Mouse (Mus musculus) intestine, embryonic 15.5 days (tissue): ENCODE data around the gene Spata7. TPM values are rescaled to one million over a fixed set of nuclear protein-coding genes. Genes with fewer than 3 reads are reported as not detected.
A peak's percentile ranks its signal among the peaks of the same experiment; 100 is the strongest.

ENCODE experiments used
- ATAC-seq: fragments of 200-750 bp; cut with Nextera tagmentation; 2 replicates; pipeline ENCODE4 v1.8.0; 2017; ENCODE audit warnings: moderate TSS enrichment, moderate library complexity
- H3K27ac ChIP-seq: fragments of 300-500 bp; sonication (generic); 2 replicates; pipeline ENCODE4 v1.5.1; 2015; ENCODE audit warnings: mild to moderate bottlenecking, inconsistent platforms
- H3K27me3 ChIP-seq: fragments of 300-500 bp; sonication (generic); replicated peaks from 2 replicates; pipeline ENCODE4 v1.6.1; 2015; ENCODE audit warnings: inconsistent platforms
- H3K36me3 ChIP-seq: fragments of 300-500 bp; sonication (generic); 2 replicates; pipeline ENCODE4 v1.6.1; 2015; ENCODE audit warnings: inconsistent platforms
- H3K4me1 ChIP-seq: fragments of 300-500 bp; sonication (generic); replicated peaks from 2 replicates; pipeline ENCODE4 v1.6.1; 2015; ENCODE audit warnings: inconsistent platforms
- H3K4me2 ChIP-seq: fragments of 300-500 bp; sonication (generic); replicated peaks from 2 replicates; pipeline ENCODE4 v1.6.1; 2015; ENCODE audit warnings: mild to moderate bottlenecking, inconsistent platforms
- H3K4me3 ChIP-seq: fragments of 300-500 bp; sonication (generic); replicated peaks from 2 replicates; pipeline ENCODE4 v1.5.1; 2015; ENCODE audit warnings: inconsistent platforms
- H3K9ac ChIP-seq: fragments of 300-500 bp; sonication (generic); 2 replicates; pipeline ENCODE4 v1.6.1; 2015; ENCODE audit warnings: inconsistent platforms
- H3K9me3 ChIP-seq: fragments of 300-500 bp; sonication (generic); 2 replicates; pipeline ENCODE4 v1.6.1; 2016; ENCODE audit warnings: inconsistent platforms
- WGBS: fragments of 180-500 bp; shearing (Covaris S2); methylation state at CpG from one replicate; pipeline ENCODE4 v1.1.7; 2015; 5-methylcytosine and 5-hydroxymethylcytosine counted together
- polyA plus RNA-seq: library from polyadenylated mRNA; unstranded; fragments of >200 nt; fragmentation: Nextera tagmentation; extraction: Ambion mirVana; gene quantifications from 2 replicates; pipeline ENCODE4 v1.2.1, GENCODE M21; 2015

Spata7 gene
- polyA plus RNA-seq, 1 experiment from 2014 or later, result 10.8 TPM

- WGBS, result 93% methylated on average over 6 of the region's 6 CpGs
- no peak for ATAC-seq
Measured at GRCm38 (mm10) chr12:98676861-98677260, 48.9 kb downstream of the Spata7 start.

GRCm38 (mm10) chr12:98677336-98677735 is 49.4 kb downstream of the Spata7 start:
- no peak overlapping the region for H3K9ac ChIP-seq
- no peaks in the 10 kb centered on the region for H3K27me3 ChIP-seq
- WGBS, result 47% methylated on average over 14 of the region's 14 CpGs
- no peaks in the 10 kb centered on the region for H3K9me3 ChIP-seq
- no peak overlapping the region for H3K27ac ChIP-seq
- H3K4me3 ChIP-seq, result no peak overlapping the region
- H3K4me2 ChIP-seq, result no peak overlapping the region
- no peaks in the 10 kb centered on the region for H3K4me1 ChIP-seq
- H3K36me3 ChIP-seq, result peaks cover 9% of the 10 kb centered on the region; the same call in 1 of the 2 replicates
- no peak for ATAC-seq

More at GRCm38 (mm10) chr12:98676861-98677260, 48.9 kb downstream of the Spata7 start:
- no peaks in the 10 kb centered on the region for H3K9me3 ChIP-seq
- H3K4me2 ChIP-seq, result no peak overlapping the region
- H3K4me1 ChIP-seq, result no peaks in the 10 kb centered on the region
- peaks cover 9% of the 10 kb centered on the region; the same call in 1 of the 2 replicates for H3K36me3 ChIP-seq
- H3K9ac ChIP-seq, result no peak overlapping the region
- H3K4me3 ChIP-seq, result no peak overlapping the region
- H3K27me3 ChIP-seq, result no peaks in the 10 kb centered on the region
- H3K27ac ChIP-seq, result no peak overlapping the region

- H3K9me3 ChIP-seq, result no peaks in the 10 kb centered on the region
- H3K27ac ChIP-seq, result no peak overlapping the region
- ATAC-seq, result no peak
- no peak overlapping the region for H3K4me3 ChIP-seq
- 0 out of 2 replicates have a peak, but pooled peaks cover 3% of the 10 kb centered on the region for H3K4me1 ChIP-seq
- WGBS, result 79% methylated on average over 15 of the region's 15 CpGs
- no peaks in the 10 kb centered on the region for H3K27me3 ChIP-seq
- peaks cover 9% of the 10 kb centered on the region; the same call in 1 of the 2 replicates for H3K36me3 ChIP-seq
- H3K9ac ChIP-seq, result no peak overlapping the region
- no peak overlapping the region for H3K4me2 ChIP-seq
Measured at GRCm38 (mm10) chr12:98679906-98680305, 51.9 kb downstream of the Spata7 start.

- Histone ChIP-seq H3K9ac (no peak overlapping the region), H3K27ac (no peak overlapping the region), H3K36me3 (peaks cover 9% of the 10 kb centered on the region; the same call in 1 of the 2 replicates), H3K4me2 (no peak overlapping the region), H3K9me3 (no peaks in the 10 kb centered on the region), H3K27me3 (no peaks in the 10 kb centered on the region), H3K4me3 (no peak overlapping the region), H3K4me1 (0 out of 2 replicates have a peak, but pooled peaks cover 3% of the 10 kb centered on the region)
- ATAC-seq, result no peak
- 73% methylated on average over 15 of the region's 15 CpGs for WGBS
Measured at GRCm38 (mm10) chr12:98682196-98682595, 54.2 kb downstream of the Spata7 start.

GRCm38 (mm10) chr12:98683171-98683570 is 55.2 kb downstream of the Spata7 start:
- WGBS, result 77% methylated on average over 11 of the region's 11 CpGs
- Histone ChIP-seq H3K9me3 (no peaks in the 10 kb centered on the region), H3K4me3 (no peak overlapping the region), H3K4me2 (no peak overlapping the region), H3K27ac (no peak overlapping the region), H3K36me3 (peaks cover 9% of the 10 kb centered on the region; the same call in 1 of the 2 replicates), H3K9ac (no peak overlapping the region), H3K4me1 (0 out of 2 replicates have a peak, but pooled peaks cover 3% of the 10 kb centered on the region), H3K27me3 (no peaks in the 10 kb centered on the region)
- ATAC-seq, result no peak

GRCm38 (mm10) chr12:98683574-98683973 is 55.6 kb downstream of the Spata7 start:
- Histone ChIP-seq H3K9me3 (no peaks in the 10 kb centered on the region), H3K9ac (no peak overlapping the region), H3K4me3 (no peak overlapping the region), H3K27me3 (no peaks in the 10 kb centered on the region), H3K27ac (no peak overlapping the region), H3K36me3 (peaks cover 9% of the 10 kb centered on the region; the same call in 1 of the 2 replicates), H3K4me2 (no peak overlapping the region), H3K4me1 (0 out of 2 replicates have a peak, but pooled peaks cover 3% of the 10 kb centered on the region)
- WGBS, result 63% methylated on average over 6 of the region's 6 CpGs
- ATAC-seq, result no peak

- no peaks in the 10 kb centered on the region for H3K9me3 ChIP-seq
- H3K9ac ChIP-seq, result no peak overlapping the region
- no peaks in the 10 kb centered on the region for H3K27me3 ChIP-seq
- no peaks in the 10 kb centered on the region for H3K4me1 ChIP-seq
- ATAC-seq, result no peak
- 0 out of 2 replicates have a peak, but pooled peaks cover 3% of the 10 kb centered on the region for H3K36me3 ChIP-seq
- H3K27ac ChIP-seq, result no peak overlapping the region
- no peak overlapping the region for H3K4me2 ChIP-seq
- H3K4me3 ChIP-seq, result no peak overlapping the region
- WGBS, result 92% methylated on average over 8 of the region's 8 CpGs
Measured at GRCm38 (mm10) chr12:98690230-98690629, 62.3 kb downstream of the Spata7 start.

GRCm38 (mm10) chr12:98697202-98697601 is 69.2 kb downstream of the Spata7 start:
- 80% methylated on average over 5 of the region's 5 CpGs for WGBS
- Histone ChIP-seq H3K27ac (no peak overlapping the region), H3K9me3 (no peaks in the 10 kb centered on the region), H3K9ac (no peak overlapping the region), H3K27me3 (no peaks in the 10 kb centered on the region), H3K4me1 (no peaks in the 10 kb centered on the region), H3K4me2 (no peak overlapping the region), H3K4me3 (no peak overlapping the region), H3K36me3 (peaks cover 6% of the 10 kb centered on the region; the same call in 1 of the 2 replicates)
- no peak for ATAC-seq

GRCm38 (mm10) chr12:98701564-98701963 is 73.6 kb downstream of the Spata7 start:
- no peak overlapping the region for H3K4me2 ChIP-seq
- no peak for ATAC-seq
- 95% methylated on average over 9 of the region's 9 CpGs for WGBS
- peaks cover 6% of the 10 kb centered on the region; the same call in 1 of the 2 replicates for H3K36me3 ChIP-seq
- no peak overlapping the region for H3K4me3 ChIP-seq
- no peak overlapping the region for H3K27ac ChIP-seq
- H3K4me1 ChIP-seq, result no peaks in the 10 kb centered on the region
- no peak overlapping the region for H3K9ac ChIP-seq
- H3K9me3 ChIP-seq, result no peaks in the 10 kb centered on the region
- no peaks in the 10 kb centered on the region for H3K27me3 ChIP-seq

GRCm38 (mm10) chr12:98703554-98703953 is 75.6 kb downstream of the Spata7 start:
- Histone ChIP-seq H3K9ac (no peak overlapping the region), H3K4me3 (no peak overlapping the region), H3K27ac (no peak overlapping the region), H3K27me3 (no peaks in the 10 kb centered on the region), H3K9me3 (no peaks in the 10 kb centered on the region), H3K4me2 (no peak overlapping the region), H3K4me1 (no peaks in the 10 kb centered on the region), H3K36me3 (0 out of 2 replicates have a peak, but pooled peaks cover 3% of the 10 kb centered on the region)
- 73% methylated on average over 2 of the region's 2 CpGs for WGBS
- ATAC-seq, result no peak

- 85% methylated on average over 10 of the region's 10 CpGs for WGBS
- H3K9ac ChIP-seq, result no peak overlapping the region
- H3K4me1 ChIP-seq, result no peaks in the 10 kb centered on the region
- ATAC-seq, result no peak
- H3K36me3 ChIP-seq, result 0 out of 2 replicates have a peak, but pooled peaks cover 3% of the 10 kb centered on the region
- H3K4me2 ChIP-seq, result no peak overlapping the region
- no peaks in the 10 kb centered on the region for H3K9me3 ChIP-seq
- no peaks in the 10 kb centered on the region for H3K27me3 ChIP-seq
- no peak overlapping the region for H3K27ac ChIP-seq
- H3K4me3 ChIP-seq, result no peak overlapping the region
Measured at GRCm38 (mm10) chr12:98703961-98704360, 76.0 kb downstream of the Spata7 start.

GRCm38 (mm10) chr12:98712819-98713218 is 84.9 kb downstream of the Spata7 start:
- no peak overlapping the region for H3K9ac ChIP-seq
- no peaks in the 10 kb centered on the region for H3K36me3 ChIP-seq
- WGBS, result 81% methylated on average over 6 of the region's 6 CpGs
- no peak overlapping the region for H3K27ac ChIP-seq
- H3K4me1 ChIP-seq, result peaks cover 7% of the 10 kb centered on the region
- no peaks in the 10 kb centered on the region for H3K9me3 ChIP-seq
- ATAC-seq, result no peak
- H3K4me3 ChIP-seq, result no peak overlapping the region
- H3K27me3 ChIP-seq, result no peaks in the 10 kb centered on the region
- no peak overlapping the region for H3K4me2 ChIP-seq

- Histone ChIP-seq H3K27me3 (no peaks in the 10 kb centered on the region), H3K4me3 (no peak overlapping the region), H3K27ac (no peak overlapping the region), H3K9me3 (no peaks in the 10 kb centered on the region), H3K4me1 (peaks cover 7% of the 10 kb centered on the region), H3K9ac (no peak overlapping the region), H3K4me2 (0 out of 2 replicates have a peak overlapping the region, but pooled peaks have one; percentile 5), H3K36me3 (no peaks in the 10 kb centered on the region)
- 19% methylated on average over 7 of the region's 7 CpGs for WGBS
- ATAC-seq, result peak; percentile 84
Measured at GRCm38 (mm10) chr12:98713621-98714103, 85.7 kb downstream of the Spata7 start.
